7 mouse cellular contexts compared by ENCODE assay signal in genomic region chr15:100761419-100762185, GRCm38 (mm10). TPM values are rescaled to one million over a fixed set of nuclear protein-coding genes. Genes with fewer than 3 reads are reported as not detected.
A peak's percentile ranks its signal among the peaks of the same experiment; 100 is the strongest.
DNase-seq lines count a peak whose midpoint lies in the region; ATAC-seq and TF ChIP-seq lines count a peak whose summit lies in the region.

Slc4a8 (plus strand) TSS chr15:100761747.

- peak; percentile 92 for ATAC-seq in embryonic facial prominence, embryonic 11.5 days (replicated peaks; ENCODE audit: insufficient number of reproducible peaks, low FRiP score, low TSS enrichment, low read depth)
- peak; percentile 94 for ATAC-seq in limb, embryonic 11.5 days (ENCODE audit: insufficient number of reproducible peaks, low FRiP score, low TSS enrichment, low read depth)
- peak; percentile 98 for ATAC-seq in midbrain, embryonic 13.5 days

- H3K4me1 ChIP-seq in embryonic facial prominence, embryonic 11.5 days (ENCODE audit: control insufficient read depth, insufficient read depth, low read length): peaks cover 3% of the 10 kb centered on the region; the same call in 1 of the 2 replicates
- peaks cover 8% of the 10 kb centered on the region; the same call in 1 of the 2 replicates for H3K4me1 ChIP-seq in limb, embryonic 11.5 days (ENCODE audit: control insufficient read depth, insufficient read depth, low read length)
- H3K4me1 ChIP-seq in midbrain, embryonic 13.5 days (replicated peaks): peaks cover 27% of the 10 kb centered on the region
- H3K4me1 ChIP-seq in small intestine, adult 2 months (ENCODE audit: control insufficient read depth, insufficient read depth, insufficient read length, low read length): peaks cover 9% of the 10 kb centered on the region; the same call in 1 of the 2 replicates

- H3K4me2 ChIP-seq in embryonic facial prominence, embryonic 11.5 days (ENCODE audit: low read depth, low read length): peak within 1 kb of the TSS; percentile 80
- H3K4me2 ChIP-seq in limb, embryonic 11.5 days (ENCODE audit: low read depth, severe bottlenecking): peak within 1 kb of the TSS; percentile 56
- peak within 1 kb of the TSS; percentile 67 for H3K4me2 ChIP-seq in midbrain, embryonic 13.5 days (replicated peaks)

- DNase-seq in adrenal gland, adult 8-10 months: peak; percentile 81
- peak; percentile 96 for DNase-seq in embryonic facial prominence, embryonic 11.5 days (ENCODE audit: low spot score)
- peak; percentile 99 for DNase-seq in heart, adult 11 months
- peak; percentile 88 for DNase-seq in kidney, adult 18-20 months
- peak; percentile 97 for DNase-seq in limb, embryonic 11.5 days (ENCODE audit: low spot score)

- peak within 1 kb of the TSS; percentile 60 for H3K4me3 ChIP-seq in embryonic facial prominence, embryonic 11.5 days (ENCODE audit: low read depth, low read length)
- H3K4me3 ChIP-seq in limb, embryonic 11.5 days (ENCODE audit: low read depth, low read length): peak within 1 kb of the TSS; percentile 42
- peak within 1 kb of the TSS; percentile 85 for H3K4me3 ChIP-seq in midbrain, embryonic 13.5 days (replicated peaks)
- H3K4me3 ChIP-seq in small intestine, adult 2 months (ENCODE audit: low read depth, low read length): peak within 1 kb of the TSS; percentile 66

- H3K9ac ChIP-seq in embryonic facial prominence, embryonic 11.5 days (replicated peaks; ENCODE audit: low read length): peak within 1 kb of the TSS; percentile 68
- peak within 1 kb of the TSS; percentile 60 for H3K9ac ChIP-seq in limb, embryonic 11.5 days (ENCODE audit: low read length)
- peak within 1 kb of the TSS; percentile 83 for H3K9ac ChIP-seq in midbrain, embryonic 13.5 days (replicated peaks)

- 0 out of 2 replicates have a peak, but pooled peaks have one; percentile 26 for TF ChIP-seq POLR2A in small intestine, adult 2 months (IDR thresholded peaks at IDR 0.05; ENCODE audit: low read depth, low read length)

- H3K9me3 ChIP-seq in embryonic facial prominence, embryonic 11.5 days (replicated peaks; ENCODE audit: control insufficient read depth, low read length): no peaks in the 10 kb centered on the region
- H3K9me3 ChIP-seq in limb, embryonic 11.5 days (ENCODE audit: control insufficient read depth, low read length): no peaks in the 10 kb centered on the region
- H3K9me3 ChIP-seq in midbrain, embryonic 13.5 days: no peaks in the 10 kb centered on the region

- peak; percentile 69 for TF ChIP-seq CTCF in small intestine, adult 2 months (IDR thresholded peaks at IDR 0.05; ENCODE audit: extremely low read depth, insufficient read length, insufficient replicate concordance, low read depth, low read length)

- 1% methylated on average over 61 of the region's 64 CpGs for WGBS in embryonic facial prominence, embryonic 11.5 days
- under 1% methylated on average over 64 of the region's 64 CpGs for WGBS in limb, embryonic 11.5 days
- under 1% methylated on average over 46 of the region's 64 CpGs for WGBS in midbrain, embryonic 13.5 days
- WGBS in small intestine, adult 2 months: under 1% methylated on average over 60 of the region's 64 CpGs

- peak within 1 kb of the TSS; percentile 67 for H3K27ac ChIP-seq in embryonic facial prominence, embryonic 11.5 days (replicated peaks; ENCODE audit: low read depth, low read length)
- peak within 1 kb of the TSS; percentile 64; the same call in 1 of the 2 replicates for H3K27ac ChIP-seq in limb, embryonic 11.5 days (replicated peaks; ENCODE audit: low read depth, low read length)
- peak within 1 kb of the TSS; percentile 93 for H3K27ac ChIP-seq in midbrain, embryonic 13.5 days
- H3K27ac ChIP-seq in small intestine, adult 2 months (ENCODE audit: insufficient read depth, low read depth, low read length): no peak within 1 kb of the TSS

- no peaks in the 10 kb centered on the region for H3K36me3 ChIP-seq in embryonic facial prominence, embryonic 11.5 days (replicated peaks; ENCODE audit: control insufficient read depth, insufficient read depth, low read depth, low read length)
- no peaks in the 10 kb centered on the region for H3K36me3 ChIP-seq in limb, embryonic 11.5 days (ENCODE audit: control insufficient read depth, insufficient read depth, low read length)
- H3K36me3 ChIP-seq in midbrain, embryonic 13.5 days: peaks cover 19% of the 10 kb centered on the region
- H3K36me3 ChIP-seq in small intestine, adult 2 months (ENCODE audit: control insufficient read depth, insufficient read depth, low read length): no peaks in the 10 kb centered on the region

- H3K27me3 ChIP-seq in embryonic facial prominence, embryonic 11.5 days (ENCODE audit: control insufficient read depth, insufficient read depth, low read length): no peaks in the 10 kb centered on the region
- no peaks in the 10 kb centered on the region for H3K27me3 ChIP-seq in limb, embryonic 11.5 days (ENCODE audit: control insufficient read depth, insufficient read depth, low read length)
- no peaks in the 10 kb centered on the region for H3K27me3 ChIP-seq in midbrain, embryonic 13.5 days
- H3K27me3 ChIP-seq in small intestine, adult 2 months (ENCODE audit: control insufficient read depth, insufficient read depth, low read length): peaks cover 29% of the 10 kb centered on the region

RNA-seq across cellular contexts. Expression of gene Slc4a8, which starts in this region (rescaled TPM):
- 10 to 100 TPM in 3 of 4 experiments, 1 to 10 TPM in 1; 6.2 to 20.5 (median 11.4) TPM for total RNA-seq in adrenal gland, adult 8-10 months (2022)
- 5.7 and 7.7 TPM in 2 replicates for polyA plus RNA-seq in embryonic facial prominence, embryonic 11.5 days (2014; fragmentation: Nextera tagmentation; extraction: Ambion mirVana)
- polyA plus RNA-seq in limb, embryonic 11.5 days (2014; fragmentation: Nextera tagmentation; extraction: Ambion mirVana): 6.6 and 6.7 TPM in 2 replicates
- polyA plus RNA-seq in midbrain, embryonic 13.5 days (2015; fragmentation: Nextera tagmentation; extraction: Ambion mirVana): 23.3 and 23.4 TPM in 2 replicates
- polyA plus RNA-seq in small intestine, adult 2 months (2012; rRNA removed): 0.51 and 0.98 TPM in 2 replicates
